Mouse (Mus musculus) embryo, embryonic 11 days (tissue): Measurements from ENCODE around the gene Camta1.

Source experiments
- DNase-seq: peaks from one replicate; pipeline ENCODE4 v3.0.0-alpha.2; 2015

The Camta1 gene

GRCm38 (mm10) chr4:151861806-151862739 is at the start of gene Camta1:
Gene Camta1 (minus strand): TSS chr4:151861876.
- DNase-seq, result peak; percentile 99

GRCm38 (mm10) chr4:151908809-151909208 is 47.1 kb upstream of the Camta1 start:
- no peak for DNase-seq

GRCm38 (mm10) chr4:151907577-151908343 is 46.1 kb upstream of the Camta1 start:
- DNase-seq, result peak; percentile 54

GRCm38 (mm10) chr4:151905621-151906020 is 43.9 kb upstream of the Camta1 start:
- no peak for DNase-seq

GRCm38 (mm10) chr4:151904098-151904497 is 42.4 kb upstream of the Camta1 start:
- DNase-seq, result no peak

GRCm38 (mm10) chr4:151902689-151903241 is 41.1 kb upstream of the Camta1 start:
- no peak for DNase-seq

GRCm38 (mm10) chr4:151902046-151902688 is 40.5 kb upstream of the Camta1 start:
- no peak for DNase-seq

- no peak for DNase-seq
Measured at GRCm38 (mm10) chr4:151901422-151901821, 39.7 kb upstream of the Camta1 start.

GRCm38 (mm10) chr4:151900735-151901134 is 39.1 kb upstream of the Camta1 start:
- DNase-seq, result no peak

GRCm38 (mm10) chr4:151899707-151900384 is 38.2 kb upstream of the Camta1 start:
- DNase-seq, result no peak

GRCm38 (mm10) chr4:151898600-151899245 is 37.0 kb upstream of the Camta1 start:
- DNase-seq, result no peak

GRCm38 (mm10) chr4:151897069-151897617 is 35.5 kb upstream of the Camta1 start:
- no peak for DNase-seq

- no peak for DNase-seq
Measured at GRCm38 (mm10) chr4:151895624-151896023, 33.9 kb upstream of the Camta1 start.

- DNase-seq, result no peak
Measured at GRCm38 (mm10) chr4:151894926-151895325, 33.2 kb upstream of the Camta1 start.

GRCm38 (mm10) chr4:151893241-151893640 is 31.6 kb upstream of the Camta1 start:
- no peak for DNase-seq

- no peak for DNase-seq
Measured at GRCm38 (mm10) chr4:151881590-151881989, 19.9 kb upstream of the Camta1 start.

- DNase-seq, result no peak
Measured at GRCm38 (mm10) chr4:151880044-151880690, 18.5 kb upstream of the Camta1 start.

GRCm38 (mm10) chr4:151876400-151876799 is 14.7 kb upstream of the Camta1 start:
- no peak for DNase-seq

GRCm38 (mm10) chr4:151863511-151863910 is 1.8 kb upstream of the Camta1 start:
- no peak for DNase-seq

GRCm38 (mm10) chr4:151861471-151861805 is 238 bp downstream of the Camta1 start:
- DNase-seq, result no peak
